In genomic region chr10:114805884-114806283, GRCm38 (mm10) we compare ENCODE assay signal across 9 mouse cellular contexts. TPM values are rescaled to one million over a fixed set of nuclear protein-coding genes. Genes with fewer than 3 reads are reported as not detected.
DNase-seq lines count a peak whose midpoint lies in the region; ATAC-seq and TF ChIP-seq lines count a peak whose summit lies in the region.
"Had no signal": no experiment of that assay in that cellular context is flagged by ENCODE, and none has a peak within 500 bp of the region (broad histone marks: within the 10 kb centered on the region; RNA-seq: fewer than 3 reads in every experiment).

No protein-coding gene starts in this region.

- no peaks in the 10 kb centered on the region for H3K79me2 ChIP-seq in liver, adult 2 months (ENCODE audit: control insufficient read depth, insufficient read depth, low read length)

- no peak overlapping the region for H3K9ac ChIP-seq in forebrain, embryonic 14.5 days (ENCODE audit: low read length)
- H3K9ac ChIP-seq in forebrain, embryonic 13.5 days, result no peak overlapping the region
- H3K9ac ChIP-seq in liver, adult 2 months (ENCODE audit: low read depth, low read length), result no peak overlapping the region
- H3K9ac ChIP-seq in embryonic facial prominence, embryonic 11.5 days (replicated peaks; ENCODE audit: low read length), result no peak overlapping the region

- H3K27me3 ChIP-seq in forebrain, embryonic 14.5 days (replicated peaks; ENCODE audit: control insufficient read depth, insufficient read depth, low read length), result peaks cover 2% of the 10 kb centered on the region
- peaks cover 34% of the 10 kb centered on the region for H3K27me3 ChIP-seq in forebrain, embryonic 13.5 days
- H3K27me3 ChIP-seq in liver, adult 2 months (ENCODE audit: control insufficient read depth, insufficient read depth, low read length), result peaks cover 10% of the 10 kb centered on the region
- H3K27me3 ChIP-seq in embryonic facial prominence, embryonic 11.5 days (ENCODE audit: control insufficient read depth, insufficient read depth, low read length), result peaks cover 22% of the 10 kb centered on the region
- H3K27me3 ChIP-seq in thymus, adult 2 months (ENCODE audit: control insufficient read depth, insufficient read depth, low read length), result no peaks in the 10 kb centered on the region

- no peaks in the 10 kb centered on the region for H3K36me3 ChIP-seq in forebrain, embryonic 14.5 days (ENCODE audit: control insufficient read depth, insufficient read depth, low read length)
- no peaks in the 10 kb centered on the region for H3K36me3 ChIP-seq in forebrain, embryonic 13.5 days (ENCODE audit: poor library complexity, severe bottlenecking)
- no peaks in the 10 kb centered on the region for H3K36me3 ChIP-seq in liver, adult 2 months (ENCODE audit: control insufficient read depth, insufficient read depth, low read length)
- no peaks in the 10 kb centered on the region for H3K36me3 ChIP-seq in embryonic facial prominence, embryonic 11.5 days (replicated peaks; ENCODE audit: control insufficient read depth, insufficient read depth, low read depth, low read length)
- no peaks in the 10 kb centered on the region for H3K36me3 ChIP-seq in thymus, adult 2 months (ENCODE audit: control insufficient read depth, insufficient read depth, low read length)

- no peak for ATAC-seq in forebrain, embryonic 14.5 days
- no peak for ATAC-seq in forebrain, embryonic 13.5 days
- ATAC-seq in embryonic facial prominence, embryonic 11.5 days (replicated peaks; ENCODE audit: insufficient number of reproducible peaks, low FRiP score, low TSS enrichment, low read depth), result no peak
- no peak for ATAC-seq in megakaryocyte, adult 5-6 weeks (ENCODE audit: poor library complexity, severe bottlenecking)

- no peak overlapping the region for H3K4me2 ChIP-seq in forebrain, embryonic 14.5 days (ENCODE audit: low read length)
- H3K4me2 ChIP-seq in forebrain, embryonic 13.5 days, result no peak overlapping the region
- no peak overlapping the region for H3K4me2 ChIP-seq in embryonic facial prominence, embryonic 11.5 days (ENCODE audit: low read depth, low read length)

- TF ChIP-seq POLR2A in liver, adult 2 months (IDR thresholded peaks at IDR 0.05; ENCODE audit: extremely low read depth, insufficient read depth, low read length), result no peak
- TF ChIP-seq POLR2A in thymus, adult 2 months (IDR thresholded peaks at IDR 0.05; ENCODE audit: control insufficient read depth, extremely low read depth, insufficient read depth, low read length, poor library complexity), result no peak

- H3K27ac ChIP-seq in forebrain, embryonic 14.5 days (ENCODE audit: low read depth, low read length), result no peak overlapping the region
- H3K27ac ChIP-seq in forebrain, embryonic 13.5 days, result no peak overlapping the region
- H3K27ac ChIP-seq in liver, adult 2 months (replicated peaks; ENCODE audit: insufficient read depth, low read depth, low read length), result no peak overlapping the region
- H3K27ac ChIP-seq in embryonic facial prominence, embryonic 11.5 days (replicated peaks; ENCODE audit: low read depth, low read length), result no peak overlapping the region
- H3K27ac ChIP-seq in thymus, adult 2 months (ENCODE audit: control insufficient read depth, insufficient read depth, low read length), result no peak overlapping the region

- 33% methylated on average over 3 of the region's 3 CpGs for WGBS in forebrain, embryonic 14.5 days
- WGBS in forebrain, embryonic 13.5 days, result 33% methylated on average over 3 of the region's 3 CpGs
- WGBS in liver, adult 2 months, result 48% methylated on average over 3 of the region's 3 CpGs
- 37% methylated on average over 3 of the region's 3 CpGs for whole genome bisulfite sequencing in embryonic facial prominence, embryonic 11.5 days
- 61% methylated on average over 3 of the region's 3 CpGs for WGBS in thymus, adult 2 months

- H3K9me3 ChIP-seq in forebrain, embryonic 14.5 days (replicated peaks; ENCODE audit: control insufficient read depth, low read length), result no peaks in the 10 kb centered on the region
- no peaks in the 10 kb centered on the region for H3K9me3 ChIP-seq in forebrain, embryonic 13.5 days (replicated peaks)
- no peaks in the 10 kb centered on the region for H3K9me3 ChIP-seq in embryonic facial prominence, embryonic 11.5 days (replicated peaks; ENCODE audit: control insufficient read depth, low read length)

- H3K4me3 ChIP-seq in forebrain, embryonic 14.5 days (ENCODE audit: low read depth, low read length), result no peak overlapping the region
- H3K4me3 ChIP-seq in forebrain, embryonic 13.5 days, result no peak overlapping the region
- H3K4me3 ChIP-seq in liver, adult 2 months (ENCODE audit: insufficient read depth, low read depth, low read length), result no peak overlapping the region
- no peak overlapping the region for H3K4me3 ChIP-seq in embryonic facial prominence, embryonic 11.5 days (ENCODE audit: low read depth, low read length)
- H3K4me3 ChIP-seq in thymus, adult 2 months (ENCODE audit: control insufficient read depth, insufficient read depth, low read length), result no peak overlapping the region

- peak; percentile 44 for DNase-seq in forebrain, embryonic 14.5 days (ENCODE audit: low spot score)
- DNase-seq in liver, adult 2 months (ENCODE audit: extremely low read depth, low read depth, low spot score), result peak; percentile 8
- no peak for DNase-seq in liver
- DNase-seq in ZHBTc4 (ENCODE audit: low read depth, low spot score), result peak; percentile 16
- peak; percentile 36 for DNase-seq in embryonic facial prominence, embryonic 11.5 days (ENCODE audit: low spot score)
- DNase-seq in thymus, adult 2 months, result no peak
- DNase-seq: thymus, postnatal 36 days had no signal

- peak; percentile 51 for TF ChIP-seq CTCF in liver, adult 2 months (IDR thresholded peaks at IDR 0.05; ENCODE audit: low read depth, low read length)
- no peak for TF ChIP-seq CTCF in thymus, adult 2 months (IDR thresholded peaks at IDR 0.05; ENCODE audit: borderline replicate concordance, control insufficient read depth, extremely low read depth, insufficient read depth, low read length, poor library complexity)

- no peaks in the 10 kb centered on the region for H3K4me1 ChIP-seq in forebrain, embryonic 14.5 days (ENCODE audit: control insufficient read depth, insufficient read depth, low read length)
- peaks cover 14% of the 10 kb centered on the region for H3K4me1 ChIP-seq in forebrain, embryonic 13.5 days
- H3K4me1 ChIP-seq in liver, adult 2 months (ENCODE audit: control insufficient read depth, insufficient read depth, low read length), result no peaks in the 10 kb centered on the region
- no peaks in the 10 kb centered on the region; the same call in 1 of the 2 replicates for H3K4me1 ChIP-seq in embryonic facial prominence, embryonic 11.5 days (ENCODE audit: control insufficient read depth, insufficient read depth, low read length)
- no peaks in the 10 kb centered on the region for H3K4me1 ChIP-seq in thymus, adult 2 months (replicated peaks; ENCODE audit: control insufficient read depth, insufficient read depth, low read length)

RNA-seq across cellular contexts. Expression of gene Trhde, which starts 3.8 kb away (rescaled TPM):
- 1.8 and 2.9 TPM in 2 replicates for polyA plus RNA-seq in forebrain, embryonic 14.5 days (2014; fragmentation: Nextera tagmentation; extraction: Ambion mirVana)
- polyA plus RNA-seq in forebrain, embryonic 13.5 days (2015; fragmentation: Nextera tagmentation; extraction: Ambion mirVana), result 1.1 and 1.4 TPM in 2 replicates
- total RNA-seq in liver, adult 2 months (2014; rRNA removed), result 0.09 TPM in 1 of 2 replicates, not detected in the other
- 0.05 and 1.8 TPM in 2 replicates for polyA plus RNA-seq in liver, adult 2 months (2012; rRNA removed)
- polyA plus RNA-seq in embryonic facial prominence, embryonic 11.5 days (2014; fragmentation: Nextera tagmentation; extraction: Ambion mirVana), result 1.5 and 1.8 TPM in 2 replicates
- total RNA-seq in megakaryocyte, adult 5-6 weeks (2015), result not detected in 2 replicates
- not detected in 2 replicates for total RNA-seq in megakaryocyte, adult 5-6 weeks (2017)
- 0.05 and 0.09 TPM in 2 replicates for polyA plus RNA-seq in thymus, adult 2 months (2012; rRNA removed)

Comparison
In these comparisons a context has a peak if more than half of its experiments do, and no peak if none do; other contexts are left out.
1. DNase-seq: peak in forebrain, embryonic 14.5 days (single experiment), liver, adult 2 months (single experiment), ZHBTc4 (single experiment) and embryonic facial prominence, embryonic 11.5 days (single experiment); none in liver (single experiment) and thymus, adult 2 months (single experiment).